In the genomic region with DNA sequence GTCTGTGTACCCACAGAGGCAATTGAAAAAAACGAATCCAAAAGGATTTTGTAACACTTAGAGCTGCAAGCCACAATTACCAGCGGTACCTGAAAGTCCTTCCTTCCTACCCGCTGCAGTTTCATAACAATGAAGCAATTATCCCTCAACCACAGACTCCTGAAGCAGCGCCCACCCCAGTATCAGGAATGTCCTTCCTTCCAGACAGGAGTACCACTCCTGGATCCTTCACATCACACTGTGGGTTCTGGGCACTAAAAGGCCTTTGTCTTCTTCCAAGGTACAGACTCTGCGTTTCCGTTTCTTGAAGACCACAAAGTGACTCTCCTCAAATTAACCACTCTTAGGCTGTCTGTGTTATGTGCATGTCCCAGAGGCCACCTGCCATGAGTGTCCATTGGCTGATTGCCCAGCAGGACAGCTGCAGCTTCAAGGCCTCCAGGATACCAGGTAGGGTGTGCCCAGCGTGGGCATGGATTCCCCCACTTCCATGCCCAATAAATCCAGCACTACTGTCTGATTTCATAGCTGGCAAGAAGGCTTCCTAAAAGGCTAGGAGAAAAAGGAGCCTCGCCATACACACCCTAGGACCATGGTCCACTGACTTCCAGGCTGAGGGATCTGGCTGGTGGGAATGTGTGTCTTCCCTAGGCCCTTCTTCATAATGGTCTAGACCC, we compare ENCODE assay signal across 22 mouse cellular contexts. TPM values are rescaled to one million over a fixed set of nuclear protein-coding genes. Genes with fewer than 3 reads are reported as not detected.
DNase-seq lines count a peak whose midpoint lies in the region; ATAC-seq and TF ChIP-seq lines count a peak whose summit lies in the region.
"Had no signal": no experiment of that assay in that cellular context is flagged by ENCODE, and none has a peak within 500 bp of the region (broad histone marks: within the 10 kb centered on the region; RNA-seq: fewer than 3 reads in every experiment).

No protein-coding gene starts in this region.

- no peak overlapping the region for H3K9ac ChIP-seq in heart, embryonic 13.5 days
- no peak overlapping the region for H3K9ac ChIP-seq in heart, adult 2 months (ENCODE audit: low read depth, low read length)
- no peak overlapping the region for H3K9ac ChIP-seq in lung, postnatal 0 days (replicated peaks; ENCODE audit: low read depth)
- H3K9ac ChIP-seq: forebrain, embryonic 15.5 days; heart, embryonic 12.5 days; hindbrain, embryonic 13.5 days; neural tube, embryonic 12.5 days had no signal

- TF ChIP-seq EP300 in heart, adult 2 months (IDR thresholded peaks at IDR 0.05; ENCODE audit: insufficient read depth, low read depth, low read length): no peak
- no peak for TF ChIP-seq EP300 in lung, postnatal 0 days (IDR thresholded peaks at IDR 0.05)

- DNase-seq in heart, adult 2 months: no peak
- peak; percentile 59 for DNase-seq in lung, postnatal 0 days (ENCODE audit: low spot score)
- no peak for DNase-seq in lung, adult 2 months
- DNase-seq in left cerebral cortex, adult 2 months (ENCODE audit: extremely low spot score in 1 of 2, low spot score in 2 of 2): no peak
- no peak for DNase-seq in frontal cortex, postnatal 25 days (ENCODE audit: low spot score in 2 of 2)
- DNase-seq: cerebellum, adult 18-20 months; gastrocnemius, postnatal 25 days; kidney, adult 9 months; kidney, postnatal 36 days; lung, postnatal 10 days; right cerebral cortex, adult 18-20 months; thymus, postnatal 4 days had no signal

- no peak overlapping the region for H3K4me3 ChIP-seq in heart, embryonic 13.5 days
- no peak overlapping the region for H3K4me3 ChIP-seq in heart, adult 2 months
- no peak overlapping the region for H3K4me3 ChIP-seq in lung, postnatal 0 days (ENCODE audit: low read depth, low read length)
- H3K4me3 ChIP-seq in lung, adult 2 months (replicated peaks; ENCODE audit: extremely low read depth, low read depth, low read length): no peak overlapping the region
- H3K4me3 ChIP-seq in left cerebral cortex, adult 2 months: no peak overlapping the region
- H3K4me3 ChIP-seq: forebrain, embryonic 15.5 days; heart, embryonic 12.5 days; hindbrain, embryonic 13.5 days; limb, embryonic 10.5 days; neural tube, embryonic 12.5 days had no signal

- peak overlapping the region; percentile 12; the same call in 1 of the 2 replicates for H3K27ac ChIP-seq in heart, embryonic 13.5 days (replicated peaks)
- H3K27ac ChIP-seq in heart, adult 2 months: no peak overlapping the region
- no peak overlapping the region for H3K27ac ChIP-seq in lung, postnatal 0 days (ENCODE audit: low read length)
- no peak overlapping the region for H3K27ac ChIP-seq in left cerebral cortex, adult 2 months
- H3K27ac ChIP-seq: forebrain, embryonic 15.5 days; hindbrain, embryonic 13.5 days; limb, embryonic 10.5 days; neural tube, embryonic 12.5 days had no signal

- peaks cover 75% of the 10 kb centered on the region for H3K4me1 ChIP-seq in heart, embryonic 13.5 days
- peaks cover 6% of the 10 kb centered on the region for H3K4me1 ChIP-seq in heart, adult 2 months (ENCODE audit: control insufficient read depth, insufficient read depth, low read length)
- no peaks in the 10 kb centered on the region; the same call in none of the 2 replicates for H3K4me1 ChIP-seq in lung, postnatal 0 days (ENCODE audit: insufficient read depth, low read depth, low read length)
- H3K4me1 ChIP-seq in lung, adult 2 months (ENCODE audit: control insufficient read depth, insufficient read depth, low read length): peaks cover 3% of the 10 kb centered on the region; the same call in 1 of the 2 replicates
- H3K4me1 ChIP-seq: forebrain, embryonic 15.5 days; hindbrain, embryonic 13.5 days had no signal

- no peaks in the 10 kb centered on the region for H3K36me3 ChIP-seq in heart, embryonic 13.5 days
- H3K36me3 ChIP-seq in heart, adult 2 months (ENCODE audit: control insufficient read depth, insufficient read depth, low read length): no peaks in the 10 kb centered on the region
- H3K36me3 ChIP-seq in lung, postnatal 0 days (ENCODE audit: insufficient read depth, low read length): no peaks in the 10 kb centered on the region
- H3K36me3 ChIP-seq: forebrain, embryonic 15.5 days; heart, embryonic 12.5 days; hindbrain, embryonic 13.5 days; limb, embryonic 10.5 days; neural tube, embryonic 12.5 days had no signal

- no peak for TF ChIP-seq POLR2A in heart, adult 2 months (IDR thresholded peaks at IDR 0.05; ENCODE audit: insufficient read depth, low read depth, low read length)
- TF ChIP-seq POLR2A in lung, adult 2 months (IDR thresholded peaks at IDR 0.05; ENCODE audit: borderline replicate concordance, extremely low read depth, low read depth, low read length): no peak

- ATAC-seq in heart, embryonic 13.5 days (ENCODE audit: extremely low read depth, insufficient number of reproducible peaks, low FRiP score, low TSS enrichment): no peak
- ATAC-seq in lung, postnatal 0 days: peak; percentile 58
- ATAC-seq in granulocyte monocyte progenitor cell, adult 5-6 weeks (replicated peaks; ENCODE audit: poor library complexity, severe bottlenecking): peak; percentile 42
- peak; percentile 15 for ATAC-seq in megakaryocyte progenitor cell, adult 5-6 weeks (replicated peaks; ENCODE audit: poor library complexity)
- ATAC-seq: forebrain, embryonic 15.5 days; inflammation-experienced regulatory T-cells, adult 6 months had no signal

- H3K4me2 ChIP-seq in heart, embryonic 13.5 days: no peak overlapping the region
- no peak overlapping the region for H3K4me2 ChIP-seq in lung, postnatal 0 days (replicated peaks; ENCODE audit: low read depth, low read length)
- H3K4me2 ChIP-seq: forebrain, embryonic 15.5 days; heart, embryonic 12.5 days; hindbrain, embryonic 13.5 days; midbrain, embryonic 11.5 days; neural tube, embryonic 12.5 days had no signal

- H3K9me3 ChIP-seq in heart, embryonic 13.5 days: no peaks in the 10 kb centered on the region
- no peaks in the 10 kb centered on the region for H3K9me3 ChIP-seq in lung, postnatal 0 days (ENCODE audit: low read length)
- H3K9me3 ChIP-seq: forebrain, embryonic 15.5 days; heart, embryonic 12.5 days; hindbrain, embryonic 13.5 days; limb, embryonic 10.5 days; neural tube, embryonic 12.5 days had no signal

- H3K79me2 ChIP-seq in heart, adult 2 months (replicated peaks; ENCODE audit: control insufficient read depth, insufficient read depth, low read length): no peaks in the 10 kb centered on the region

- 74% methylated on average over 8 of the region's 8 CpGs for WGBS in heart, embryonic 13.5 days
- 64% methylated on average over 8 of the region's 8 CpGs for WGBS in heart, adult 2 months
- 44% methylated on average over 8 of the region's 8 CpGs for WGBS in lung, postnatal 0 days
- 59% methylated on average over 8 of the region's 8 CpGs for WGBS in lung, adult 2 months

- intact Hi-C loops in heart, adult 2 months (cut with DNase I): no loop called here
- intact Hi-C loops in left cerebral cortex, adult 2 months (cut with DNase I): no loop called here

- TF ChIP-seq CTCF in heart, adult 2 months (IDR thresholded peaks at IDR 0.05): no peak
- TF ChIP-seq CTCF in lung, postnatal 0 days (IDR thresholded peaks at IDR 0.05): no peak
- no peak for TF ChIP-seq CTCF in lung, adult 2 months (IDR thresholded peaks at IDR 0.05; ENCODE audit: insufficient read depth, low read length)
- no peak for TF ChIP-seq CTCF in left cerebral cortex, adult 2 months (IDR thresholded peaks at IDR 0.05)

- no peaks in the 10 kb centered on the region for H3K27me3 ChIP-seq in heart, embryonic 13.5 days (replicated peaks)
- H3K27me3 ChIP-seq in heart, adult 2 months (ENCODE audit: control insufficient read depth, insufficient read depth, low read length): no peaks in the 10 kb centered on the region
- H3K27me3 ChIP-seq in lung, postnatal 0 days (replicated peaks; ENCODE audit: insufficient read depth, low read length): 0 out of 2 replicates have a peak, but pooled peaks cover 4% of the 10 kb centered on the region
- H3K27me3 ChIP-seq: forebrain, embryonic 15.5 days; heart, embryonic 12.5 days; hindbrain, embryonic 13.5 days; neural tube, embryonic 12.5 days had no signal

RNA-seq across cellular contexts. Expression of a gene that starts 32.2 kb away (rescaled TPM):
- polyA plus RNA-seq in heart, embryonic 13.5 days (2015; fragmentation: Nextera tagmentation; extraction: Ambion mirVana): 120 and 122 TPM in 2 replicates
- total RNA-seq in heart, adult 2 months (2021): 10 to 100 TPM; 39.6 to 44.0 TPM
- polyA plus RNA-seq in heart, adult 2 months (2012; rRNA removed): 55.5 and 58.5 TPM in 2 replicates
- polyA plus RNA-seq in lung, postnatal 0 days (2015; fragmentation: Nextera tagmentation; extraction: Ambion mirVana): 84.2 and 84.4 TPM in 2 replicates
- polyA plus RNA-seq in lung, adult 2 months (2012; rRNA removed): 81.3 and 81.6 TPM in 2 replicates
- total RNA-seq in granulocyte monocyte progenitor cell, adult 5-6 weeks (2014; fragmentation: Nextera tagmentation): 15.4 and 30.7 TPM in 2 replicates
- total RNA-seq in granulocyte monocyte progenitor cell, adult 5-6 weeks (2017): 8.7 and 13.1 TPM in 2 replicates
- total RNA-seq in megakaryocyte progenitor cell, adult 5-6 weeks (2015): 11.5 and 12.0 TPM in 2 replicates
- total RNA-seq in megakaryocyte progenitor cell, adult 5-6 weeks (2017): 15.0 and 15.8 TPM in 2 replicates
- total RNA-seq in left cerebral cortex, adult 2 months (2021): 10 to 100 TPM; 37.6 to 38.2 TPM
